Mouse (Mus musculus): Measurements from ENCODE around the gene Mrnip.

- TF ChIP-seq GATA1 (IDR thresholded peaks at IDR 0.05; ENCODE audit: low read length), result no peak
- TF ChIP-seq TAL1 (IDR thresholded peaks at IDR 0.05; ENCODE audit: low read length), result no peak
These were observed 38.9 kb downstream of the Mrnip start for GRCm38 (mm10) chr11:50212848-50213758.
